Mouse (Mus musculus): ENCODE measurements at regions not wholly inside any gene's neighbourhood (a gene's known extent, or its start where the extent isn't known, plus 50 kb on each side); places are given as distances from the start of the nearest gene placed in this dataset.

GRCm38 (mm10) chr4:9131610-9132009 is 892.8 kb upstream of the Car8 start:
- no peak for TF ChIP-seq POLR2A (IDR thresholded peaks at IDR 0.05; ENCODE audit: insufficient read depth, low read depth, low read length)
- TF ChIP-seq CTCF (IDR thresholded peaks at IDR 0.05): no peak
